Mouse (Mus musculus): ENCODE data around the gene Sft2d1.

- no peak for TF ChIP-seq CHD2 (IDR thresholded peaks at IDR 0.05; ENCODE audit: low read depth, low read length)
- no peak for TF ChIP-seq ZC3H11A (IDR thresholded peaks at IDR 0.05; ENCODE audit: borderline replicate concordance, low read depth, low read length)
- TF ChIP-seq ZNF384 (IDR thresholded peaks at IDR 0.05; ENCODE audit: low read depth, low read length) = no peak
Measured at GRCm38 (mm10) chr17:8303671-8304070, 7.2 kb upstream of the Sft2d1 start.
